Mouse (Mus musculus): ENCODE measurements around the gene Dennd4a. TPM values are rescaled to one million over a fixed set of nuclear protein-coding genes. Genes with fewer than 3 reads are reported as not detected.
A peak's percentile ranks its signal among the peaks of the same experiment; 100 is the strongest.

Gene Dennd4a
- polyA plus RNA-seq, 1 experiment from 2014 or later: 6.7 TPM

DNA sequence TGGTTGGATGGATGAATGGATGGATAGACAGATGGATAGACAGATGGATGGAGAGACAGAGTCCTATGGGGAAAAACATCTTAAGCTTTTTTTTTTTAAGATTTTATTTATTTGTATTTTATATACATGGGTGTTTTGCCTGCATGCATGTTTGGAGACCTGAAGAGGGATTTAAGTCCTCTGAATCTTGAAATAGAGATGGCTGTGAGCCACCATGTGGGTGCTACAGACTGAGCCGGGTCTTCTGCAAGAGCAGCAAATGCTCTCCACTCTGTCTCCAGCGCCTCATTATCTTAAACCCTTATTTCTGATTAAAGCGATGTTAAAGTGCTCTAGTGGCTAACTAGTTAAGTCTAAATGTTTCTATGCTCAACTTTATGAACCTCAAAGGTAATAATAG lies 96.3 kb downstream of the Dennd4a start:
- Histone ChIP-seq H3K27me3 (no peaks in the 10 kb centered on the region), H3K9me3 (replicated peaks) (no peaks in the 10 kb centered on the region), H3K27ac (no peak overlapping the region), H3K9ac (no peak overlapping the region), H3K4me1 (no peaks in the 10 kb centered on the region), H3K4me2 (no peak overlapping the region), H3K36me3 (ENCODE audit: poor library complexity, severe bottlenecking) (peaks cover 41% of the 10 kb centered on the region), H3K4me3 (no peak overlapping the region)
- WGBS: 95% methylated on average over 3 of the region's 3 CpGs
- no peak for ATAC-seq

DNA sequence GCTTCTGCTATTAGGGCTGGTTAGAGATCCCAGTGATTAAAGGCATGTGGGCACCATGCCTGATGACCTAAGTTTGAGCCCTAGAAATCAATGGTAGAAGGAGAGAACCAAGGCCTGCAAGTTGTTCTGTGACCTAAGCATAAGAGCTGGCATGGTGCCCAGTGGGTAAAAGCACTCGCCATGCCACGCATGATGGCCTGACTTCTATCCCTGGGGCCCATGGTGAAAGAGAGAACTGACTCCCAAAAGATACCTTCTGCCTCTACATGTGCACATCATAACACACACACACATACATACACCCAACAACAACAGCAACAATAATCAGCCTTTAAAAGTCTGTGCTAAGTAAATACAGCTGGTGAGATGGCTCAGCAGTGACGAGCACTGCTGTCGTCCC lies 102.3 kb downstream of the Dennd4a start:
- Histone ChIP-seq H3K4me2 (no peak overlapping the region), H3K27me3 (no peaks in the 10 kb centered on the region), H3K27ac (no peak overlapping the region), H3K9me3 (replicated peaks) (no peaks in the 10 kb centered on the region; the same call in 1 of the 2 replicates), H3K4me3 (no peak overlapping the region), H3K9ac (no peak overlapping the region), H3K4me1 (no peaks in the 10 kb centered on the region), H3K36me3 (ENCODE audit: poor library complexity, severe bottlenecking) (peaks cover 35% of the 10 kb centered on the region)
- 97% methylated on average over 4 of the region's 4 CpGs for WGBS
- no peak for ATAC-seq

DNA sequence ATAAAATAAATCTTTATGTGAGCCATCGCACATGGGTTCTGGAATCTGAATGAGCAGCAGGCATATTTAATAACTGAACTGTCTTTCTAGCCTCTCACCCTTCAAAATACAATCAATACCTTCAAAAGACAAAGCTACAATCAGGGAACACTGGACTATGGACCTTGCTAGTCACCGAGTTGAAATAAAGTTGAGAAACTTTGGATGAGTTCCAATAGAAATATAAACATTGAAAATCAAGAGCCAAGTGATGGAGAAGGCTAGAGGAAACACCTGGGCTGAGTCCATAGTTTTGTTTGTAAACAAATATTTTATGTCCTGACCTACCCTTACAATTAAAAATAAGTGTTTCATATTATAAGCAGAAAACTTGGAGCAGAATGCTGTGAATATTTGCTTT lies 102.8 kb downstream of the Dennd4a start:
- no peak for ATAC-seq
- no peak overlapping the region for H3K27ac ChIP-seq
- H3K27me3 ChIP-seq: no peaks in the 10 kb centered on the region
- no peaks in the 10 kb centered on the region for H3K4me1 ChIP-seq
- H3K36me3 ChIP-seq (ENCODE audit: poor library complexity, severe bottlenecking): peaks cover 35% of the 10 kb centered on the region
- H3K4me2 ChIP-seq: no peak overlapping the region
- WGBS: 95% methylated on average over 2 of the region's 2 CpGs
- no peaks in the 10 kb centered on the region; the same call in 1 of the 2 replicates for H3K9me3 ChIP-seq (replicated peaks)
- H3K9ac ChIP-seq: no peak overlapping the region
- no peak overlapping the region for H3K4me3 ChIP-seq

DNA sequence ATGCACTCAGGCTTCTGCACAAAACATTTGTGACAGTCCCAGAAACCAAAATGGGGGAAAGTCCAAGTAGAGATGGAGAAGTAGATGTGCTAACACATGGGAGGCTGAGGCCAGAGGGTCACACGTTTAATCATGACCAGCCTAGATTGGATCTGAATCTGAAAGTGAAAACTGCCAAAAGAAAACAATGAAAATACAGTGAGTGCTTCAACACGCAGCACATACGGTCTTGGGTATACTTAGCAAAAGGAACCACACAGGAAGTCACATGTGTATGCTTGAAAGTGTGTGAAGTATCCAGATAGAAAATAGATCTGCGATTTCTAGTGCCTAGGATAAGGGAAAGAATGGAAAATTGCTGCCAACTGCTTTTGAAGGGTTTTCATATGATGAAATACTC lies 103.5 kb downstream of the Dennd4a start:
- no peaks in the 10 kb centered on the region; the same call in 1 of the 2 replicates for H3K9me3 ChIP-seq (replicated peaks)
- no peak for ATAC-seq
- peaks cover 35% of the 10 kb centered on the region for H3K36me3 ChIP-seq (ENCODE audit: poor library complexity, severe bottlenecking)
- H3K27me3 ChIP-seq: no peaks in the 10 kb centered on the region
- no peak overlapping the region for H3K27ac ChIP-seq
- WGBS: 93% methylated on average over 4 of the region's 4 CpGs
- no peak overlapping the region for H3K4me3 ChIP-seq
- no peaks in the 10 kb centered on the region for H3K4me1 ChIP-seq
- no peak overlapping the region for H3K4me2 ChIP-seq
- H3K9ac ChIP-seq: no peak overlapping the region

DNA sequence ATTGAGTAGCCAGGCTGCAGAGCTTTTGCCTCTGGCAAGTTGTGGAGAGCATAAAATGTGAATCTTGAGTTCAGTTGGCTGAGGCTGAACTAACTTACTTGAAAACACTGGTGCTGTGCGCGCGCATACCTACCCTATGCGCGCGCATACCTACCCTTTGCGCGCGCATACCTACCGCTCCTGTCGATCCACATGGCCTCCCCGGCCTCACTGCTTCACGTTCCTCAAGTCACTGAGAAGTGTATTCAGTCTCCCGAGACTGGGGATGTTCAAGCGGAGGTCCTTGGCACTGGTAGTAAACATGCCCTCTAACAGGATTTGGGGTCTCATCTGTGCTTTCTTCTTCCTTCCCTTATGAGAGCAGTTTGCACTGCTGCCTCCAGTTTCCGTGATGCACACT lies 107.4 kb downstream of the Dennd4a start:
- WGBS: 36% methylated on average over 16 of the region's 16 CpGs
- no peak for ATAC-seq
- peaks cover 8% of the 10 kb centered on the region for H3K36me3 ChIP-seq (ENCODE audit: poor library complexity, severe bottlenecking)
- peak overlapping the region; percentile 49 for H3K4me2 ChIP-seq
- no peak overlapping the region for H3K27ac ChIP-seq
- peak overlapping the region; percentile 24 for H3K4me3 ChIP-seq
- no peaks in the 10 kb centered on the region; the same call in 1 of the 2 replicates for H3K9me3 ChIP-seq (replicated peaks)
- H3K27me3 ChIP-seq: no peaks in the 10 kb centered on the region
- no peak overlapping the region for H3K9ac ChIP-seq
- H3K4me1 ChIP-seq: no peaks in the 10 kb centered on the region

DNA sequence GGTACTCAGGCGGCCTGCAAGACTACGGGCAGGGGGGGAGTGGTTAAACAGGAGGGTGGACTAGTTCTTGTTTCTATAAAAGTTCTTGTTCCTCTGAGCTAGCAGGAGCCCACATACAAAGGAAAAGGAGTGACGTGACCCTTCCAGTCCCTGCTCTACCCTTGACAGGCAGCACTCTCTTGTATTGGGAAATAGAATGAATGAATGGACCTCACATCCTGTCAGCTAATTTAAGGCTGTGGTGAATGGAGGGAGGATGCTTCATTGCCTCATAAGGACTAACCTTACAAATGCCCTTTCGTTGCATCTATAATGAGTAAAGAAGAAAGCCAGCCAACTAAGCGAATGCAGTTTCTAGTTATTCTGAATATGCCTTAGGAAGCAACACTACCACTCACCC lies 114.6 kb downstream of the Dennd4a start:
- Histone ChIP-seq H3K27me3 (no peaks in the 10 kb centered on the region), H3K9me3 (replicated peaks) (no peaks in the 10 kb centered on the region), H3K4me3 (no peak overlapping the region), H3K4me2 (no peak overlapping the region), H3K9ac (no peak overlapping the region), H3K4me1 (peaks cover 16% of the 10 kb centered on the region), H3K36me3 (ENCODE audit: poor library complexity, severe bottlenecking) (no peaks in the 10 kb centered on the region), H3K27ac (no peak overlapping the region)
- WGBS: 26% methylated on average over 5 of the region's 5 CpGs
- peak; percentile 53; the same call in 1 of the 2 replicates for ATAC-seq

DNA sequence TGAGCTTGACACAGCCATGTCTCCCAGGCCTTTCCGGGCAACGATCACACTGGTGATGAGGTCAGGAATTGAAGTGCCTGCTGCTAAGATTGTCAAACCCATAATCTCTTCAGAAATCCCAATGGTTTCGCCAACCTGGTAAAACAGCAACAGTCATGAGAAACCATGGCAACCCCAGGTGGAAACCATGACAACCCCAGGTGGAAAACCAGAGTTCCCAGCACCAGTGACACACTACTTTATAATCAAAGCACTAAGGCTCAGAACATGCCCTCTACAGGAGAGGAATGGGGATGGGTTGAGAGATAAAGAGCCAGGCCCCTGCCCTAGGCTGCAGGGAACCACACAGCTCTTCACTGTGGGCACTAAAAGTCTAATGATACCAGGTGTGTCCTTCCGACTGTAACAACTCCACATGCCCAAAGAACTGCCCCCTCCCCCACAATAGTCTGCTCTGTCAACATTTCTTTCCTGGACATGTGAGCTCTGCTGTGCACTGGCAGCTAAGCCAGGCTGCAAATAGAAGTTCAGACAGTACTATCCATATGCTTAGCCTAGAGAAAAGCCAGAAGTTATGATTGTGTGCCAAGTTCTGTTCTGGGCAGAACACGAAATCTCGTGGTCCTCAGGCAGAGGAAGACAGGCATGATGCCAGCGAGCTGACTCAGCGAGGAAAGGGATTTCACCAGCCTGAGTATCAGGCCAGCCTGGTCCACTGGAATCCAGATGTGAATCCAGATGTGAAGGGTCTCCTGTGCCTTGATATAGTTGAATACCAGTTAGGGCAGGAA lies 115.3 kb downstream of the Dennd4a start:
- H3K27me3 ChIP-seq: no peaks in the 10 kb centered on the region
- H3K27ac ChIP-seq: peak overlapping the region; percentile 11; the same call in 1 of the 2 replicates
- no peak overlapping the region for H3K4me2 ChIP-seq
- no peaks in the 10 kb centered on the region for H3K9me3 ChIP-seq (replicated peaks)
- no peak overlapping the region for H3K4me3 ChIP-seq
- no peak overlapping the region for H3K9ac ChIP-seq
- ATAC-seq: peak; percentile 61; the same call in 1 of the 2 replicates
- no peaks in the 10 kb centered on the region for H3K36me3 ChIP-seq (ENCODE audit: poor library complexity, severe bottlenecking)
- 62% methylated on average over 8 of the region's 8 CpGs for WGBS
- H3K4me1 ChIP-seq: peaks cover 16% of the 10 kb centered on the region

DNA sequence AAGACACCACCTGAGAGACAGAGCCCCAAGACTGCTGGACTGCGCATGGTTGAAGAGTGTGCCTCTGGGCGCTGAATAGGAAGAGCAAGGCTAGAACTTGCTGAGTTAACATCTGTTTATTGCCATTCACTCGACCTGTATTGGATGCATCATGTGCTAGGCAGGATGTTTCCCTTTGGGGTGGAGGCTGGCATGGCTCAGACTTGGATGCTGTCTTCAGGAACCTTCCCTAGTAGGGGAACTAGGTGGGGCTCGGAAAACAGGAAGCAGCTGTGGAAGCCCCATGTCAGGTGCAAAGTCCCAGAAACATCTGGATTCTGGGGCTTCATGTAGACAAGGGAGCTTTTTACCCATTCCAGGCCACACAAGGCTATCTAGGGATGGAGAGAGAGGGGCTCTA lies 119.1 kb downstream of the Dennd4a start:
- no peak for ATAC-seq
- Histone ChIP-seq H3K9ac (no peak overlapping the region), H3K4me3 (no peak overlapping the region), H3K9me3 (replicated peaks) (no peaks in the 10 kb centered on the region), H3K27me3 (no peaks in the 10 kb centered on the region), H3K4me1 (peaks cover 21% of the 10 kb centered on the region), H3K4me2 (no peak overlapping the region), H3K27ac (no peak overlapping the region), H3K36me3 (ENCODE audit: poor library complexity, severe bottlenecking) (no peaks in the 10 kb centered on the region)
- WGBS: 85% methylated on average over 4 of the region's 4 CpGs

DNA sequence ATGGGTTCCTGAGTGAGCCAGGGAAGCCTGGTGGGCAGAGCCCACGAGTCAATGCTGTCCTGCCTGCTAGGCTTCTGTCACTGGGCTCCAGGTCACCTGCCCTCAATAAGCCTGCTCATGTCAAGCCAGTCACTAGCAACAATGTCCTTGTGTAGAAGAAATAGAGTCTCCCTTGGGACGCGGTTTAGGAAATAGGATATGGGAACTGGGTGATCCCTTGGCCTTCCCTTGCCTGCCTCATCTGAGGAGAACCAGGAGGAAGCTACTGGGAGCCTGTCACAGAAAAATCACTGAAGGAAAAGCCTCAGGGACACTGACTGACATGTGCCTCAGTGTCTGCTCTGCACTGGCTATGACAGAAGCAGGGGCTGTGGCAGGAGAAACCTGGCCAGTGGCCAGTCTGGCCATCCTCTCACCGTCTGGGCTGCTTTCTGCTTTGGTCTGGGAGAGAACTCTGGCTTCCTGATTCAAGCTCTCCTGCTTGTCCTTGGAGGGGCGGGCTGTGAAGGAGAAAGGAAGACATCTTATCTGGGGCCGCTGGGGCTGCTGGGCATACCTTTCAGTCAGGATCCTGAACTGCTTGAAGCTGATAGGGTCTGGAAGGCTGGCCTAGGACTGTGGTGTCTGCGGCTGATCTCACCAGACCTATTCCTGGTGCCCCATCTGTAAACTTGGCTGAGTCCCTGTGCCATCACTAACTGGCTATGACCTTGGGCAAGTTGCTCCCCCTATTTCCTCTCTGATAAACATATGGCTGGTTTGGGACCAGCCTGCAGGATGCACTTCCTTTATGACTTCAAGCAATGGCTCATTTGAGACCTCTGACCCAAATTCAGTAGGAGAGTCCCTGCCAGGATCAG lies 120.8 kb downstream of the Dennd4a start:
- 0 out of 2 replicates have a peak, but pooled peaks cover 6% of the 10 kb centered on the region for H3K4me1 ChIP-seq
- H3K9me3 ChIP-seq (replicated peaks): no peaks in the 10 kb centered on the region
- no peaks in the 10 kb centered on the region for H3K36me3 ChIP-seq (ENCODE audit: poor library complexity, severe bottlenecking)
- no peak for ATAC-seq
- H3K4me2 ChIP-seq: no peak overlapping the region
- no peak overlapping the region for H3K27ac ChIP-seq
- 81% methylated on average over 7 of the region's 7 CpGs for WGBS
- no peak overlapping the region for H3K4me3 ChIP-seq
- no peak overlapping the region for H3K9ac ChIP-seq
- H3K27me3 ChIP-seq: no peaks in the 10 kb centered on the region

DNA sequence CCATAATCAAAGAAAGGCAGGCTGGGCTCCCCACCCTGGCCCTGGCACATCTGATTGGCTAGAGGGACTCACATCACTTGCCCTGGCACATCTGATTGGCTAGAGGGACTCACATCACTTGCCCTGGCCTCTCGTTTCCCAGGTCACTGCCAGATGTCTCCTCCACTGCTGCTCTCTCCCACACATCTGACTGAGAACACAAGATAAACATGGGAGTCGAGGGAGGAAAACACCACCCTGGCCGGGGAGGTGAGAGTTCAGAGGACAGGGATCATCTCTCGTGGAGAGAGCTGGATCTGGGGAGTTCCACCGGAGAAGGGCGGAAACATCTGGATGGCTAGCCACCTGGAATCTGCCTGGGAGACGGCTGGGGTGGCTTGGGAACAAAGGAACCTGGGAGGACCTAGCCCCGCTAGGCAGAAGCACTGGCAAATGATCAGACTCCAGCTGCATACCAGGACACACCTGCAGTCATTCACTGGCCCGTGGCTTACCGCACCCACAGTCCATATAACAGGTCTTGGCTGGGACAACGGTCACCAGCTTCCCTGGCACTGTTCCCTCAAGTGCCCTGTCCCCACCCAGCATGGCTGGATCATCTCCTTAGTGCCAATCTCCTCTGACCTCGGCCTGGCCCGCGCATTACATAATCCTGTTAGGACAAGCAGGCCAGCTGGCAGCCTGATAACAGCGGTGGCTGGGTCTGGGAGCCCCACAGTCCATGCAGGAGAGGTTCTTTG lies 123.0 kb downstream of the Dennd4a start:
- Histone ChIP-seq H3K36me3 (ENCODE audit: poor library complexity, severe bottlenecking) (no peaks in the 10 kb centered on the region), H3K27me3 (no peaks in the 10 kb centered on the region), H3K9ac (no peak overlapping the region), H3K27ac (no peak overlapping the region), H3K4me1 (0 out of 2 replicates have a peak, but pooled peaks cover 6% of the 10 kb centered on the region), H3K9me3 (replicated peaks) (no peaks in the 10 kb centered on the region), H3K4me2 (no peak overlapping the region), H3K4me3 (no peak overlapping the region)
- 69% methylated on average over 15 of the region's 15 CpGs for whole genome bisulfite sequencing
- no peak for ATAC-seq

DNA sequence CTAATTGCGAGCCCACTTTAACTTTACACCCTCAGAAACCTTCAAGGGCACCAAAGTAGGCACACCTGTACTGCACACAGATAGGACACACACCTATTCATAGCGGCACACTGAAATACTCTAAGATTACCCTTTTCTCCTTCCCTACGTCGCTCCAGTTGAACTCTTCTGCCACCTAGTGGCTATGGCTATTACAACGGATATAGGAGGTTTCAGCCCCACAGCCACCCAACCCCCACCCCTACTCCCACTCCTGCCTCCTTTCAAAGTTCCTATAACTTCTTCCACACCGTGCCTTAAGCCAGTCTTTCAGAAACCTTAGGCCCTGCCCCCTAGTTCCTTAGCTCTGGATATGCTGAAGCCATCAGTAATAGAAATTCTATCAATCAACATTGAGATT lies 125.4 kb downstream of the Dennd4a start:
- Histone ChIP-seq H3K4me3 (no peak overlapping the region), H3K9ac (no peak overlapping the region), H3K9me3 (replicated peaks) (no peaks in the 10 kb centered on the region), H3K4me2 (no peak overlapping the region), H3K4me1 (0 out of 2 replicates have a peak, but pooled peaks cover 6% of the 10 kb centered on the region), H3K27me3 (no peaks in the 10 kb centered on the region), H3K27ac (no peak overlapping the region), H3K36me3 (ENCODE audit: poor library complexity, severe bottlenecking) (no peaks in the 10 kb centered on the region)
- 3% methylated on average over 6 of the region's 6 CpGs for WGBS
- no peak for ATAC-seq

Data from forebrain, embryonic 13.5 days (tissue).